In the genomic region with DNA sequence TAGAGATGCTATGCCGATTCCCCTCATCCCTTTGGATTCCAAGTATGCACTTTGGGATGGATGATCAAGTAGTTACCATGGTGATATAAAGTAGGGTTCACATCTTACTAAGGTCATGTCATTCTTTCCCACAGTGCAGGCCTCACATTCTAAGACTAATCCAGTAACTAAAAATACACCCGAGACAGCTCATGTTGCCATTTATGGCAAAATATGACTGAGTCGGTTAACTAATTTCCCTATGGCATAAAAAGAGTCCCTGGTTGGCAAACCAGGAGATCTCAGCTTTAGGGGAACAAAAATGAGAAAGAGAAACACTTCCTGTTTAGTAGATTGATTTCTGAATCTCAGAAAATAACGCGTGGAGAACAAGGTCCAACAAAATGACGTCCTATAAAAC, we compare ENCODE assay signal across 27 mouse cellular contexts.
"Had no signal": no experiment of that assay in that cellular context is flagged by ENCODE, and none has a peak within 500 bp of the region (broad histone marks: within the 10 kb centered on the region; RNA-seq: fewer than 3 reads in every experiment).

No protein-coding gene starts in this region.

- H3K4me3 ChIP-seq: gastrocnemius, adult 2 months; heart, embryonic 13.5 days; heart, embryonic 15.5 days; hindbrain, embryonic 10.5 days; hindbrain, embryonic 12.5 days; intestine, embryonic 15.5 days; layer of hippocampus, adult 2 months; left cerebral cortex, adult 2 months; limb, embryonic 13.5 days; limb, embryonic 15.5 days; liver, embryonic 12.5 days had no signal

- H3K27me3 ChIP-seq: heart, embryonic 13.5 days; heart, embryonic 15.5 days; hindbrain, embryonic 12.5 days; intestine, embryonic 15.5 days; limb, embryonic 13.5 days; limb, embryonic 15.5 days; liver, embryonic 12.5 days had no signal

- H3K27ac ChIP-seq: gastrocnemius, adult 2 months; heart, embryonic 13.5 days; heart, embryonic 15.5 days; hindbrain, embryonic 10.5 days; hindbrain, embryonic 12.5 days; hindbrain, embryonic 14.5 days; intestine, embryonic 15.5 days; layer of hippocampus, adult 2 months; left cerebral cortex, adult 2 months; limb, embryonic 13.5 days; limb, embryonic 15.5 days; liver, embryonic 12.5 days had no signal

- H3K4me1 ChIP-seq: hindbrain, embryonic 12.5 days; intestine, embryonic 15.5 days; liver, embryonic 12.5 days had no signal

- H3K4me2 ChIP-seq: heart, embryonic 11.5 days; heart, embryonic 13.5 days; heart, embryonic 15.5 days; hindbrain, embryonic 12.5 days; hindbrain, embryonic 14.5 days; intestine, embryonic 15.5 days; limb, embryonic 13.5 days; limb, embryonic 15.5 days; liver, embryonic 12.5 days had no signal

- ATAC-seq: hindbrain, embryonic 16.5 days; inflammation-experienced regulatory T-cells, adult 6 months; intestine, embryonic 15.5 days; intestine, postnatal 0 days; liver, embryonic 12.5 days had no signal

- H3K36me3 ChIP-seq: heart, embryonic 13.5 days; heart, embryonic 15.5 days; hindbrain, embryonic 10.5 days; hindbrain, embryonic 12.5 days; intestine, embryonic 15.5 days; limb, embryonic 13.5 days; limb, embryonic 15.5 days; liver, embryonic 12.5 days had no signal

- H3K9ac ChIP-seq: heart, embryonic 13.5 days; heart, embryonic 15.5 days; hindbrain, embryonic 12.5 days; hindbrain, embryonic 14.5 days; intestine, embryonic 15.5 days; limb, embryonic 13.5 days; limb, embryonic 15.5 days; liver, embryonic 12.5 days had no signal

- DNase-seq: gastrocnemius, adult 2 months; gastrocnemius, postnatal 10 days; gastrocnemius, postnatal 25 days; heart, adult 18-20 months; heart, postnatal 14 days; heart, postnatal 4 days; kidney, adult 2 months; kidney, adult 9 months; kidney, postnatal 10 days; kidney, postnatal 25 days; kidney, postnatal 4 days; left cerebral cortex, postnatal 4 days had no signal

- H3K9me3 ChIP-seq: heart, embryonic 13.5 days; heart, embryonic 15.5 days; hindbrain, embryonic 10.5 days; hindbrain, embryonic 12.5 days; intestine, embryonic 15.5 days; limb, embryonic 13.5 days; limb, embryonic 15.5 days; liver, embryonic 12.5 days had no signal
